Mouse (Mus musculus): ENCODE data around the gene Hoxd8. TPM values are rescaled to one million over a fixed set of nuclear protein-coding genes. Genes with fewer than 3 reads are reported as not detected.

Hoxd8 gene
- total RNA-seq, 4 experiments from 2014 or later: not detected

GRCm38 (mm10) chr2:74669650-74670235, 34.7 kb upstream of the Hoxd8 start:
- DNase-seq (ENCODE audit: low spot score in 2 of 2): no peak

- no peak for DNase-seq (ENCODE audit: low spot score in 2 of 2)
Measured at GRCm38 (mm10) chr2:74670632-74671188, 33.7 kb upstream of the Hoxd8 start.

GRCm38 (mm10) chr2:74671847-74672246, 32.6 kb upstream of the Hoxd8 start:
- no peak for DNase-seq (ENCODE audit: low spot score in 2 of 2)

GRCm38 (mm10) chr2:74672481-74673362, 31.7 kb upstream of the Hoxd8 start:
- DNase-seq (ENCODE audit: low spot score in 2 of 2): no peak

- no peak for DNase-seq (ENCODE audit: low spot score in 2 of 2)
Measured at GRCm38 (mm10) chr2:74673835-74674425, 30.5 kb upstream of the Hoxd8 start.

GRCm38 (mm10) chr2:74674881-74675665, 29.3 kb upstream of the Hoxd8 start, which contains the start of gene Hoxd12:
Gene Hoxd12, plus strand, starts transcription at chr2:74675013.
- no peak for DNase-seq (ENCODE audit: low spot score in 2 of 2)

- no peak for DNase-seq (ENCODE audit: low spot score in 2 of 2)
Measured at GRCm38 (mm10) chr2:74675666-74676282, 28.6 kb upstream of the Hoxd8 start.

GRCm38 (mm10) chr2:74676376-74677052, 27.9 kb upstream of the Hoxd8 start:
- no peak for DNase-seq (ENCODE audit: low spot score in 2 of 2)

GRCm38 (mm10) chr2:74677106-74677505, 27.3 kb upstream of the Hoxd8 start:
- no peak for DNase-seq (ENCODE audit: low spot score in 2 of 2)

- DNase-seq (ENCODE audit: low spot score in 2 of 2): no peak
Measured at GRCm38 (mm10) chr2:74678891-74679595, 25.4 kb upstream of the Hoxd8 start, which contains the start of gene Hoxd11. Gene Hoxd11, plus strand, starts transcription at chr2:74679557.

- DNase-seq (ENCODE audit: low spot score in 2 of 2): no peak
Measured at GRCm38 (mm10) chr2:74679596-74679971, 24.8 kb upstream of the Hoxd8 start.

- DNase-seq (ENCODE audit: low spot score in 2 of 2): no peak
Measured at GRCm38 (mm10) chr2:74679980-74680379, 24.4 kb upstream of the Hoxd8 start.

- no peak for DNase-seq (ENCODE audit: low spot score in 2 of 2)
Measured at GRCm38 (mm10) chr2:74680561-74681398, 23.6 kb upstream of the Hoxd8 start.

- DNase-seq (ENCODE audit: low spot score in 2 of 2): no peak
Measured at GRCm38 (mm10) chr2:74681594-74682531, 22.6 kb upstream of the Hoxd8 start.

GRCm38 (mm10) chr2:74682796-74683195, 21.6 kb upstream of the Hoxd8 start:
- no peak for DNase-seq (ENCODE audit: low spot score in 2 of 2)

- no peak for DNase-seq (ENCODE audit: low spot score in 2 of 2)
Measured at GRCm38 (mm10) chr2:74683471-74683951, 20.9 kb upstream of the Hoxd8 start.

- no peak for DNase-seq (ENCODE audit: low spot score in 2 of 2)
Measured at GRCm38 (mm10) chr2:74684106-74684505, 20.3 kb upstream of the Hoxd8 start.
